Mouse (Mus musculus) limb, embryonic 12.5 days (tissue): ENCODE results near the gene Syn3. TPM values are rescaled to one million over a fixed set of nuclear protein-coding genes. Genes with fewer than 3 reads are reported as not detected.

ENCODE experiments used
- ATAC-seq: fragments of 200-750 bp; cut with Nextera tagmentation; 2 replicates; pipeline ENCODE4 v1.8.0; 2017; ENCODE audit warnings: low read depth, moderate TSS enrichment; ENCODE audit not compliant: insufficient number of reproducible peaks, insufficient read depth, low FRiP score, low TSS enrichment
- H3K27ac ChIP-seq: fragments of 300-500 bp; sonication (generic); 2 replicates; pipeline ENCODE4 v1.5.1; 2016; ENCODE audit warnings: mild to moderate bottlenecking, moderate library complexity
- H3K27me3 ChIP-seq: fragments of 300-500 bp; sonication (generic); 2 replicates; pipeline ENCODE4 v1.6.1; 2016; ENCODE audit warnings: mild to moderate bottlenecking, moderate library complexity
- H3K36me3 ChIP-seq: fragments of 300-500 bp; sonication (generic); 2 replicates; pipeline ENCODE4 v1.6.1; 2016; ENCODE audit warnings: mild to moderate bottlenecking, moderate library complexity
- H3K4me1 ChIP-seq: fragments of 300-500 bp; sonication (generic); replicated peaks from 2 replicates; pipeline ENCODE4 v1.6.1; 2016
- H3K4me2 ChIP-seq: fragments of 300-500 bp; sonication (generic); 2 replicates; pipeline ENCODE4 v1.6.1; 2016; ENCODE audit warnings: mild to moderate bottlenecking, moderate library complexity
- H3K4me3 ChIP-seq: fragments of 300-500 bp; sonication (generic); replicated peaks from 2 replicates; pipeline ENCODE4 v1.5.1; 2016; ENCODE audit warnings: mild to moderate bottlenecking
- H3K9ac ChIP-seq: fragments of 300-500 bp; sonication (generic); replicated peaks from 2 replicates; pipeline ENCODE4 v1.6.1; 2016; ENCODE audit warnings: mild to moderate bottlenecking, moderate library complexity
- H3K9me3 ChIP-seq: fragments of 300-500 bp; sonication (generic); 2 replicates; pipeline ENCODE4 v1.6.1; 2016; ENCODE audit warnings: mild to moderate bottlenecking, moderate library complexity
- WGBS: fragments of 180-500 bp; shearing (Covaris S2); methylation state at CpG from one replicate; pipeline ENCODE4 v1.1.7; 2016; 5-methylcytosine and 5-hydroxymethylcytosine counted together
- polyA plus RNA-seq: library from polyadenylated mRNA; unstranded; fragments of >200 nt; fragmentation: Nextera tagmentation; extraction: Ambion mirVana; gene quantifications from 2 replicates; pipeline ENCODE4 v1.2.1, GENCODE M21; 2016

Syn3 gene
- polyA plus RNA-seq, 1 experiment from 2014 or later: 4.1 TPM

DNA sequence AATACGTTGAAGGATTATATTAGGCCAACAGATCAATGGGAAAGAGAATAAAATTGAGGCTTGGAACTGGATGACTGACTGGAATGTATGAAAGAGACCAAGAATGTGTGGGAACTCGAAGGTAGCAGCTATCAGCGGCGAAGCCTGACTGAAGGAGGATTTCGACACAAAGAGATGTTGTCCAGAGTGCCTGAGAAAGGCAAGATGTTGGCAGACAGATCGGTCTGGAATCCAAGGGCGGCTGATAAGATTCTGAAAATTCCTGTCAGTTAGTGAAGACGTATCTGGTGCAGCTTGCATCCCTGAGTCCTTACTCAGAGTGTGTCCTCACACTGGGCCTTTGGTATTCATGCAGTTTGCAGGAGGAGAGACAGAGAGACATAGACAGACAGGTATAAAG lies 81.9 kb downstream of the Syn3 start:
- ATAC-seq: no peak
- WGBS: 84% methylated on average over 8 of the region's 8 CpGs

DNA sequence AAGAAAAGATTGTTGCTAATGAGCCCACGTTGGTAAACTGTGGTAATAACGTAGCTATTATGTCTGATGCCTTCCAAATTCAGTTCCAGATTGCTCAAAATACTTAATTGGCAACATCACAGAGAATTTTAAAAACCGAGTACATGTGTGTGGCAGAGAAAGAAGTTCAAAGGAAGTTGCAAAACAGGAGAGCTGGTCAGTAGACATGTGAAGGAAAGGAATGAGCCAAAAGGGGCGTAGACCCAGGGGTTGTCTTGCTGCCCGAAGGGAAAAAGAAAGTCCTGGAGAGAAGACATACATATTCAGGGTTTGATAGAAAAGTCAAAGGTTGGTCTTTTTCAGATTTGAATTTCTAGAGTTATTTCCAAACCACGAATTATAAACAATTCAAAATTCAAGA lies 87.8 kb downstream of the Syn3 start:
- H3K9ac ChIP-seq: no peak overlapping the region
- H3K27me3 ChIP-seq: no peaks in the 10 kb centered on the region
- H3K4me2 ChIP-seq: no peak overlapping the region
- no peak overlapping the region for H3K4me3 ChIP-seq
- 0 out of 2 replicates have a peak, but pooled peaks cover 4% of the 10 kb centered on the region for H3K4me1 ChIP-seq
- ATAC-seq: no peak
- 41% methylated on average over 6 of the region's 6 CpGs for WGBS
- H3K27ac ChIP-seq: no peak overlapping the region
- H3K9me3 ChIP-seq: no peaks in the 10 kb centered on the region
- no peaks in the 10 kb centered on the region for H3K36me3 ChIP-seq

More for the DNA sequence above, 81.9 kb downstream of the Syn3 start:
- no peaks in the 10 kb centered on the region for H3K36me3 ChIP-seq
- no peak overlapping the region for H3K9ac ChIP-seq
- no peaks in the 10 kb centered on the region for H3K9me3 ChIP-seq
- no peak overlapping the region for H3K27ac ChIP-seq
- no peaks in the 10 kb centered on the region for H3K27me3 ChIP-seq
- H3K4me1 ChIP-seq: peaks cover 9% of the 10 kb centered on the region
- H3K4me3 ChIP-seq: no peak overlapping the region
- no peak overlapping the region for H3K4me2 ChIP-seq

DNA sequence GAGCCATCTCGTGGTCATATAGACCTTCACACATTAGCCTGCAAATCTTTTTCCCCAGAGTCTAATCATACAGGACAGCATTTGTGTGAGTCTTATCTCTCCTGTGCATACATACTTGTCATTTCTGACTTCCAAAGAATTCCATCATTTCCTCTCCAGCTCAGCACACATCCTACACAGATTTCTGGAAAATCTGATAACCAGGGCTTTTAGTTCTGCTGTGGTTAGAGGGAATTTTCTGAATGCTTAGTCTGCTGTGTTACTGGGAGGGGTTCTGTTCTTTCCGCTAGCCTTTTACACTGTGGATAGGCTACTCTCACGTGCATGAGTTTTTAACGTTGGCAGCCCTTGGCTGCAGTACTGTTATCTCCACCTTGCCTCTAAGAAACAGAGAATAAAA lies 91.7 kb downstream of the Syn3 start:
- 76% methylated on average over 4 of the region's 4 CpGs for WGBS
- H3K27me3 ChIP-seq: no peaks in the 10 kb centered on the region
- H3K4me1 ChIP-seq: 0 out of 2 replicates have a peak, but pooled peaks cover 4% of the 10 kb centered on the region
- no peaks in the 10 kb centered on the region for H3K36me3 ChIP-seq
- no peak overlapping the region for H3K4me3 ChIP-seq
- H3K9ac ChIP-seq: no peak overlapping the region
- ATAC-seq: no peak
- no peak overlapping the region for H3K27ac ChIP-seq
- no peaks in the 10 kb centered on the region for H3K9me3 ChIP-seq
- no peak overlapping the region for H3K4me2 ChIP-seq

DNA sequence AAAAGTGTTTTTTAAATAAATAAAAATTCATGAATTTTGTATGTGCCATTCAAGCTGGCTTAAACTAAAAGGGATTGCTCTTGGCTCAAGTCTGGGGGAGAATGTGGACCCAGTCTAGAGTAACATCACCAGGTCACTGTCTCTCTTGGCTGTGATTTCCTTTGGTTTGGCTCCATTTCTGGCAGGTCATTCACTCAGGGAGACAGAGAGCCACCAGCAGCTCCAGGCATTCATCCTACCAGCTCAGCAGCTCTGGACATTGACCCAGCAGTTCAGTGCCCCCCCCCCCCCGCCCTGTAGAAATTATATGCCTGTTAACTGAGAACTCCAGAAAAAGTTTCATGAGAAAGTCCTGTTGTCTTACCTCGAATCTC lies 100.4 kb downstream of the Syn3 start:
- Histone ChIP-seq H3K9ac (no peak overlapping the region), H3K4me3 (no peak overlapping the region), H3K4me2 (no peak overlapping the region), H3K27me3 (no peaks in the 10 kb centered on the region), H3K4me1 (peaks cover 22% of the 10 kb centered on the region), H3K9me3 (peaks cover 7% of the 10 kb centered on the region), H3K27ac (no peak overlapping the region), H3K36me3 (no peaks in the 10 kb centered on the region)
- peak; percentile 63; the same call in 1 of the 2 replicates for ATAC-seq
- 61% methylated on average over 2 of the region's 2 CpGs for WGBS

DNA sequence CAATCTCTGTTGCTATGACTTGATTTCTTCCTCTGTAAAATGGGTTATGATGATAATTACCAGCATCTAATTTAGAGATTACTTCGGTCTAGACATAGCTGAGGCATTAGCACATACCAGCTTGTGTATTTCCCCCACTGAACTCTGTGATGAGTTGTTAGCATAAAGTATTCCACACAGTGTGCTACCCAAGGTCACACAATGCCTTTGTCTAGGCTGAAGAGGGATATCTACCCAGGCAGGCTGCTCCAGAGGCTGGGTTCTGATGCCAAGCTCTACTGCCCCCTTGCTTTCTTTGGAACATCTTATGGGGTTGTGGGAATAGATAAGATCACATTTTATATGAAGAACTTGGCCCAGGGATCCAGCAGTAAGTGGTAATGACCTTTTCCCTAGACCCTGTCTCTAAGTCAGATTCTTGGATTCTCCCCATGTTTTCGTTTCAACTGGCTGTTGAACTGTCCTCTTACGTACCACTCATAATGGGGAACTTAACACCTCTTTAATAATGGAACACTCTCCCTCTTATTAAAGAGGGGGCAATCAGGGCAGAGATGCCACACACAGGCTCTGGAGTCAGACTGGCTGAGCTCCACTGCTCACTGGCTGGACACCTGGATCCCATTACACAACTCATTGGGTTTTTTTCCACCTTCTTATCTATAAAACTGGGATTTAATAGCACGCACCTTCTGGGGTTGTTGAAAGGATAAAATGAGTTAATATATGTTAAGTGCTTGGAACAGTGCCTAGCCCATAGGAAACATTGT lies 100.9 kb downstream of the Syn3 start:
- ATAC-seq: peak; percentile 82
- Histone ChIP-seq H3K36me3 (no peaks in the 10 kb centered on the region), H3K9ac (no peak overlapping the region), H3K4me1 (peaks cover 22% of the 10 kb centered on the region), H3K27me3 (no peaks in the 10 kb centered on the region), H3K4me2 (no peak overlapping the region), H3K9me3 (peaks cover 7% of the 10 kb centered on the region), H3K4me3 (no peak overlapping the region), H3K27ac (no peak overlapping the region)
- 35% methylated on average over 4 of the region's 4 CpGs for WGBS

DNA sequence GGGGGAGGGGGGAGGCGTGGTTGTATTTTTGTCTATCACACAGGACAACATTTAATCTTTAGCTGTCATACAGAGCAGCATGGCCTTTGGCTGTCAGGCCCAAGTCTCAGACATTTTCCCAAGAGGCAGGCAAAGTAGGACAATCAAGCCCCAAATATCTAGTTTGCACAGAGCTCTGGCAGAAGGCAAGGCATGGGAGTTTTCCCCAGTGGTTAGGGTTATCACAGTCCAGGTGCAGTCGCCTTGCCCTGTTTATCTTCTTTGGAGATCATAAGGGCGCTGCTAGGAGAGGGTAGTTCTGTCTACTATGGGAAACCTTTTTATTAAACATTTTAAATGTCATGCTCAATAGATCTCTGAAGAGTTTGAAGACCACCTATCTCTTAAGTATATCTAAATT lies 106.3 kb downstream of the Syn3 start:
- 89% methylated on average over 3 of the region's 3 CpGs for WGBS
- H3K36me3 ChIP-seq: no peaks in the 10 kb centered on the region
- ATAC-seq: no peak
- no peak overlapping the region for H3K4me2 ChIP-seq
- no peaks in the 10 kb centered on the region for H3K27me3 ChIP-seq
- peaks cover 7% of the 10 kb centered on the region for H3K9me3 ChIP-seq
- H3K27ac ChIP-seq: no peak overlapping the region
- peaks cover 15% of the 10 kb centered on the region for H3K4me1 ChIP-seq
- H3K9ac ChIP-seq: no peak overlapping the region
- H3K4me3 ChIP-seq: no peak overlapping the region

DNA sequence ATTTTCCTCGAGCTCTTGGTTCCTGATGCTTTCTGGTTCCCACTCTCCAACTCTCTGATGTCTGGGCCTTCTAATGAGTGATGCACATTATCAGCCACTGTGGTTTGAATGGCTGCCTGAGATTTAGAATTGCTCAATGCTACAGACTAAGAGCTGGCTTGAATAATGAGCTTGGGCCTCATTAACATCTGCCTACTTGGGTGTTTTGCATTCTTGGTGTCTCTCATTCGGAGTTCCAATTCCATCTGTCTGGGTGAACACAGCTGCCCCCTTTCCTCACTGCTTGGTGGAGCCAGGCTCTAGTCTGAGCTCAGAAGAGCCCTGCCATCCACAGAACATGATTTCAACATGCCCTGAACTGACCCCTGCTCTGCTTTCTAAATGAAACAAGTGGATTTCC lies 108.8 kb downstream of the Syn3 start:
- Histone ChIP-seq H3K27ac (no peak overlapping the region), H3K36me3 (no peaks in the 10 kb centered on the region), H3K9ac (no peak overlapping the region), H3K27me3 (no peaks in the 10 kb centered on the region), H3K4me3 (no peak overlapping the region), H3K9me3 (peaks cover 7% of the 10 kb centered on the region), H3K4me2 (no peak overlapping the region), H3K4me1 (peaks cover 13% of the 10 kb centered on the region)
- ATAC-seq: no peak
- 46% methylated on average over 2 of the region's 2 CpGs for WGBS

DNA sequence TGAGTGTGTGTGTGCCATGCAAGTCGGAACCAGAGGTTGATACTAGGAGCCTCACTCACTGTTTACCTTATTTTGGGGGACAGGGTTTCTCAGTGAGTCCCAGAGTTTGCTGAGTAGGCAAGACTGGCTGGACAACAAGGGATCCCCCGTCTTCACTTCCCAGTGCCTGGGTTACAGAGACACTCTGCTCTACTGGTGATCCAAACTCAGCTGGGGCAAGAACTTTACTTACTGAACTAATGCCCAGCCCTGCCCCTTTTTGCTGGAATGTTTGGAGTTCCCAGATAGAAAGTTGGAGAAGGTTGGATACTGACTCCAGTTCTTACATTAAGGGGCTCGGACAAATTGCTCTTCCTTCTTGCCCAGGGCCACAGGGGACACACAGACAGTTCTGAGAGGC lies 109.3 kb downstream of the Syn3 start:
- no peak for ATAC-seq
- Histone ChIP-seq H3K27ac (no peak overlapping the region), H3K4me2 (no peak overlapping the region), H3K9ac (no peak overlapping the region), H3K27me3 (no peaks in the 10 kb centered on the region), H3K4me3 (no peak overlapping the region), H3K9me3 (peaks cover 1% of the 10 kb centered on the region), H3K36me3 (no peaks in the 10 kb centered on the region), H3K4me1 (peaks cover 13% of the 10 kb centered on the region)
- 87% methylated on average over 3 of the region's 3 CpGs for WGBS

DNA sequence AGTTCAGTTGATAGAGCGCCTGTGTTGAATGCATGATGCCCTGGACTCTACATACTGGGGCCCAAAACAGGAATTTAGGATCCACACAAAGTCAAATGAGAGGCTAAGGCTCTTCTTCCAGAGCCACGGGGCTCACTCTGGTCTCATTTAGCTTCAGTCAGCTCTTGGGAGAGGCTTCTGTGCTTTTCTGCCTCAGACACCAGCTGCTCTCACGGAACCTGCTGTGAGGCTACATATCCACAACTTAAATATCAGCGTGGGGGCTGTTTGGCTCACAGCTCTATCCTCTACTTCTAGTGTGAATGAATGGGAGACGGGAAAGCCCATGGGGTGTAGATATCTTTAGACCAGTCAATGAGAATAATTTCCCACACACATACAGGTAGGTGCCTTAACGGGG lies 109.9 kb downstream of the Syn3 start:
- no peak for ATAC-seq
- no peak overlapping the region for H3K4me3 ChIP-seq
- WGBS: 80% methylated on average over 6 of the region's 6 CpGs
- no peaks in the 10 kb centered on the region for H3K27me3 ChIP-seq
- no peak overlapping the region for H3K9ac ChIP-seq
- no peak overlapping the region for H3K4me2 ChIP-seq
- no peaks in the 10 kb centered on the region for H3K36me3 ChIP-seq
- H3K9me3 ChIP-seq: no peaks in the 10 kb centered on the region
- H3K27ac ChIP-seq: no peak overlapping the region
- peaks cover 13% of the 10 kb centered on the region for H3K4me1 ChIP-seq

DNA sequence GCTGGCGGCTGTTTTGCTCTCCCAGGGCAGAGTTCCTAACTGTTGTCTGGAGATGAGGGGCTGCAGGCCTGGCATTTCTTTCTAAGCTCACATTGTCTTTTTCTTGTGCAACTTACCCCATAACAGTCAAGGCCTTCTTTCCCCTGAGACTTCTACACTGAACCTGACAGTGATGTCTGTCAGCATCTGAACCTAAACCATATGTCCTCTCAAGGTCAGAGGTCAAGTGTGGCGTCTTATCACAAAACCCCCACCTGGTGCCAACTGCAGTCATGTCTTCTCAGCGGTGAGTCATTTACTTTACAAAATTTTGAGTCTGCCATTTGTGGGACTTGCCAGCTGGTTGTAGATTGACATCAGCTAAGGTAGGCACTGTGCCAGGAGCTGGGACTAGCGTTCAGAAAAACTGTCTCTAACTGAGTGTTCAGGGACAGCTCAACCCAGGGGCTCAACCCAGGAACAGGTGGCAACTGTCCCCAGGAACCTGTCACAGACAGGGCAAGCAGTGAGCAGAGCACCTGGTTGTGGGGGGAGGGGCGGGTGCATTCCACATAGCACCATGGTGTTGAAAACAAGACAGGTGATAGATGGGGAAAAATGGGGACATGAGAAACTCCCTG lies 110.8 kb downstream of the Syn3 start:
- no peak; the same call in 1 of the 2 replicates for ATAC-seq
- no peak overlapping the region for H3K9ac ChIP-seq
- H3K4me2 ChIP-seq: no peak overlapping the region
- peaks cover 13% of the 10 kb centered on the region for H3K4me1 ChIP-seq
- WGBS: 67% methylated on average over 5 of the region's 5 CpGs
- H3K9me3 ChIP-seq: no peaks in the 10 kb centered on the region
- H3K27me3 ChIP-seq: no peaks in the 10 kb centered on the region
- H3K4me3 ChIP-seq: no peak overlapping the region
- no peaks in the 10 kb centered on the region for H3K36me3 ChIP-seq
- no peak overlapping the region for H3K27ac ChIP-seq

DNA sequence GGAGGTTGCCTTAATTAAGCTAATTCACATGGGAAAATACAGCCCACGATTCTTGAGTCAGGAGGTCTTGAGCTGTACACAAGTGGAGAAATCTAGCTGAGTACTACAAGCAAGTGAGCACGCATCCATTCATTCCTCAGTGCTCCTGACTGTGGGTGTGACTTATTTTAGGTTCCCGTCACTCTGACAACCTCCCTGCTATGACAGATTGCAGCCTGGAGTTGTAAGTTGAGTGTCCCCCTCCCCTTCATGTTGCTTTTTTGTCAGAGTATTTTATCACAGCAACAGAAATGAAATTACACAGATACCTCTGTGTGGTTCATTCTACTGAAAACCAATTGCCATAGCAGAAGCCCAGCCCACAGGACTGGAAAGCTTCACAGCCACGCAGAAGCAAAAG lies 112.5 kb downstream of the Syn3 start:
- 85% methylated on average over 4 of the region's 4 CpGs for WGBS
- ATAC-seq: no peak
- no peak overlapping the region for H3K4me2 ChIP-seq
- no peak overlapping the region for H3K27ac ChIP-seq
- no peaks in the 10 kb centered on the region for H3K9me3 ChIP-seq
- peaks cover 17% of the 10 kb centered on the region for H3K4me1 ChIP-seq
- H3K27me3 ChIP-seq: no peaks in the 10 kb centered on the region
- H3K9ac ChIP-seq: no peak overlapping the region
- H3K36me3 ChIP-seq: no peaks in the 10 kb centered on the region
- no peak overlapping the region for H3K4me3 ChIP-seq

DNA sequence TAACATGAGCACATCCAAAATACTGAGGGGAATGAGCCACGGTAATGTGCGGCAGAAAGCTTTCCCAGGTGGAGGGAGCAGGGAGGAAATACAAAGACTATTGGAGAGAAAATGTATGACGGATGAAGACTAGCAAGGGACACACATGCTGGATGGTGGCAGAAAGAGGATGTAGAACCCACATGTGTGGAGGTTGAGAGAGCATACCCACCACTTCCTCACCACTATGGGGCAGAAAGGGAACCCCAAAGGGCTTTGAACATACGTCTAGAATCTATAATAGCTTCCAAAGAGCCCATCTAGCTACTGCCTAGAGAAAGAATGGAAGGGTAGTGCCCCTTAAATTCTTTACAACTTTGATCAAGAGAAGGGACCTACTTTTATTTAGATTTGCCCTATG lies 113.0 kb downstream of the Syn3 start:
- Histone ChIP-seq H3K9ac (no peak overlapping the region), H3K27me3 (no peaks in the 10 kb centered on the region), H3K4me1 (peaks cover 19% of the 10 kb centered on the region), H3K36me3 (no peaks in the 10 kb centered on the region), H3K9me3 (no peaks in the 10 kb centered on the region), H3K4me2 (no peak overlapping the region), H3K4me3 (no peak overlapping the region), H3K27ac (no peak overlapping the region)
- WGBS: 65% methylated on average over 4 of the region's 4 CpGs
- ATAC-seq: no peak
